Mouse (Mus musculus): ENCODE measurements around the gene Syn2. TPM values are rescaled to one million over a fixed set of nuclear protein-coding genes. Genes with fewer than 3 reads are reported as not detected.
A peak's percentile ranks its signal among the peaks of the same experiment; 100 is the strongest.
"Not testable (repeated sequence)": the region's sequence is repeated elsewhere in the genome, so short reads cannot be mapped to it uniquely, and the experiment has no call there.

Gene Syn2
- polyA plus RNA-seq, 1 experiment from 2014 or later = 23.0 TPM

GRCm38 (mm10) chr6:115238031-115239027 is 103.6 kb downstream of the Syn2 start:
- H3K27ac ChIP-seq = no peak overlapping the region
- no peaks in the 10 kb centered on the region for H3K9me3 ChIP-seq
- no peak for ATAC-seq (ENCODE audit: low FRiP score, low read depth)
- H3K27me3 ChIP-seq (replicated peaks) = no peaks in the 10 kb centered on the region
- no peaks in the 10 kb centered on the region for H3K36me3 ChIP-seq
- H3K4me1 ChIP-seq = no peaks in the 10 kb centered on the region
- no peak overlapping the region for H3K4me2 ChIP-seq (replicated peaks)
- H3K4me3 ChIP-seq = no peak overlapping the region
- H3K9ac ChIP-seq = no peak overlapping the region
- WGBS = 87% methylated on average over 9 of the region's 9 CpGs

GRCm38 (mm10) chr6:115239335-115239734 is 104.6 kb downstream of the Syn2 start:
- H3K27me3 ChIP-seq (replicated peaks) = no peaks in the 10 kb centered on the region
- H3K4me2 ChIP-seq (replicated peaks) = no peak overlapping the region
- no peaks in the 10 kb centered on the region for H3K9me3 ChIP-seq
- 78% methylated on average over 7 of the region's 7 CpGs for WGBS
- no peaks in the 10 kb centered on the region for H3K36me3 ChIP-seq
- no peak overlapping the region for H3K9ac ChIP-seq
- H3K4me3 ChIP-seq = no peak overlapping the region
- H3K27ac ChIP-seq = no peak overlapping the region
- no peak for ATAC-seq (ENCODE audit: low FRiP score, low read depth)
- H3K4me1 ChIP-seq = no peaks in the 10 kb centered on the region

DNA sequence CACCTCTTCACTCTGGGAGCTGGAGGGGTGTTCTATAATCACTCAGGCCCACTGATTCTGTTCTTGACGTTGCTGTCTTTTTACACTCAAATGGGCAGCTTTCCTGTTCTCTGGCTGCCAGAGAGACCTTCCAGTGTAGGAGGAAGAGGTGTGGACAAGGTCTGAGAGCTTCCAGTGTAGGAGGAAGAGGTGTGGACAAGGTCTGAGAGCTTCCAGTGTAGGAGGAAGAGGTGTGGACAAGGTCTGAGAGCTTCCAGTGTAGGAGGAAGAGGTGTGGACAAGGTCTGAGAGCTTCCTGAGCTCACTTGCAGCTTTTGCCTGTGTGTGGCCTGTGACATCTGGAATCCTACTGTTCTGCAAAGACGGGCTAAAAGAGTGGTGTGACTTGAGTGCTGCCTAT is 105.7 kb downstream of the Syn2 start:
- H3K4me3 ChIP-seq; H3K9ac ChIP-seq; H3K27me3 ChIP-seq (replicated peaks); H3K4me1 ChIP-seq; ATAC-seq (ENCODE audit: low FRiP score, low read depth); H3K4me2 ChIP-seq (replicated peaks); H3K36me3 ChIP-seq; H3K9me3 ChIP-seq; H3K27ac ChIP-seq: not testable (repeated sequence)
- 55% methylated on average over 2 of the region's 2 CpGs for WGBS

DNA sequence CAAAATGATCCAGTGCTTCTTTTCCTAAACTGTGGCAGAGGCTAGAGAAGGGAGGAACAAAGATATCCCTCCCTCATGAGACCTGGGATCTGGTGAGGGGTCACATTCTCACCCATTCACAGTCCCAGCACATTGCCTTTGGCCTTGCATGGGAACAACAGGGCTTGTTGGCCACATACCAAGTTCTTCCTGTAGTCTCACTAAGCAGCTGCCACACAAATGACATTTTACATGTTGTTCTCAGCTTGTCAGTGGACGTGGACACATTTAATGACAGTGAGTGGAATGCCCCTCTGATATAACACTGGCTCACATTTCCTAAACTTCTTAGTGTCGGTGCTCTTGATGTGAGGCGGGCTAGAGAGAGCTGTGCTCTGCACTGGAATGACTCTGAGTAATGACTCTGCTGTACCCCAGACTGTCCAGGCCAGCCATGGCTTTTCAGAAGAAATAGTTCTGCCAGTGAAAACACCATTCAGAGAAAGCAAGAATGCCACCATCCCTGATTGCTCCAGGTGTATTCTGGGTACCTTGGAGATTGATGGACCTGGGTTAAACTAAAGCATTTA is 106.5 kb downstream of the Syn2 start:
- Histone ChIP-seq H3K4me2 (replicated peaks) (no peak overlapping the region), H3K9ac (no peak overlapping the region), H3K9me3 (no peaks in the 10 kb centered on the region), H3K4me3 (no peak overlapping the region), H3K27ac (no peak overlapping the region), H3K36me3 (no peaks in the 10 kb centered on the region), H3K4me1 (no peaks in the 10 kb centered on the region), H3K27me3 (replicated peaks) (no peaks in the 10 kb centered on the region)
- WGBS = 81% methylated on average over 3 of the region's 3 CpGs
- no peak for ATAC-seq (ENCODE audit: low FRiP score, low read depth)

DNA sequence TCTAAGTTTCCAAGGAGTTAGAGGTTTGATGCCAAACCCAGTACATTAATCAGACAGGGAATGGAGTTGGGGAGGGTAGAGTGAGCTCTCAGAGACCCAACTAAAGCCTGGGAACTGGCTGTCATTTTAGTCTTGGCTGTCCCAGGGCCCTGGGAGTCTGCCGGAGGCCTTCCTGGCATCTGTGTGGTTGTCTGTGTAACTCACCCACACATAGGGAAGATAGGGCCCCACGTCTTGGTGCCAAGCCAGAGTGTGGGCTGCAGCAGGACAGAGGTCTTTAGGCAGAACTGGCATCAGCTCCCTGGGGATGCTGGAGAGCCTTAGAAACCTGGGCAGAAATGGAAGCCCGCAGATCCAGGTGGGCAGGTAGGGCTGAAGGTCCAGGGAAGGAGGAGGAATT is 107.2 kb downstream of the Syn2 start:
- Histone ChIP-seq H3K9ac (no peak overlapping the region), H3K27me3 (replicated peaks) (no peaks in the 10 kb centered on the region), H3K27ac (no peak overlapping the region), H3K4me3 (no peak overlapping the region), H3K36me3 (no peaks in the 10 kb centered on the region), H3K4me2 (replicated peaks) (no peak overlapping the region), H3K4me1 (no peaks in the 10 kb centered on the region), H3K9me3 (no peaks in the 10 kb centered on the region)
- WGBS = 94% methylated on average over 3 of the region's 3 CpGs
- ATAC-seq (ENCODE audit: low FRiP score, low read depth) = no peak

GRCm38 (mm10) chr6:115244222-115244621 is 109.5 kb downstream of the Syn2 start:
- Histone ChIP-seq H3K9ac (no peak overlapping the region), H3K27ac (no peak overlapping the region), H3K27me3 (replicated peaks) (no peaks in the 10 kb centered on the region), H3K9me3 (no peaks in the 10 kb centered on the region), H3K4me2 (replicated peaks) (no peak overlapping the region), H3K4me3 (no peak overlapping the region), H3K36me3 (no peaks in the 10 kb centered on the region), H3K4me1 (no peaks in the 10 kb centered on the region)
- 67% methylated on average over 2 of the region's 2 CpGs for WGBS
- no peak for ATAC-seq (ENCODE audit: low FRiP score, low read depth)

- no peak overlapping the region for H3K9ac ChIP-seq
- H3K27ac ChIP-seq = no peak overlapping the region
- no peaks in the 10 kb centered on the region for H3K4me1 ChIP-seq
- H3K4me3 ChIP-seq = no peak overlapping the region
- no peaks in the 10 kb centered on the region for H3K36me3 ChIP-seq
- WGBS = 85% methylated on average over 3 of the region's 3 CpGs
- ATAC-seq (ENCODE audit: low FRiP score, low read depth) = no peak
- H3K27me3 ChIP-seq (replicated peaks) = no peaks in the 10 kb centered on the region
- H3K9me3 ChIP-seq = no peaks in the 10 kb centered on the region
- H3K4me2 ChIP-seq (replicated peaks) = no peak overlapping the region
Observed at GRCm38 (mm10) chr6:115245500-115246058, 110.9 kb downstream of the Syn2 start.

DNA sequence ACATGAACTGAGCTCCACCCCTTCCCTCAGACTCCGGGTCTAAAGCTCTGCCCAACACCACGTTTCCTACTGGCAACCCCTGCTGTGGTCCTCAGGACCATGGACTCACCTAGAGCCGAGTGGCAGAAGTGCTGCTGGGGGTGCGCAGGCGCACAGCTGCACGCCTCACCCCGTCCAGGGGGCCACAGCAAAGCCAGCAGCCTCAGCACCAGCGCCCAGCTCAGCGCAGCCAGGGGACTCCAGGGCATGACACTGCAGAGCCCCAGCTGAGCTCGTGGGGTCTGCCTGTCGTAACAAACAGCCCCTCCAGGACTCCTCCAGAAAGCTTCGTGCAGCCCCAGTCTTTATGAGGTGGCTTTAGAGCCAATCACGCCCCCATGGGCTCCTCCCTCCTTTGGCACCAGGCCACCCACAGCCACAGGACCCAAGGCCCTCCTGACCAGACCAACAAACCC is 116.9 kb downstream of the Syn2 start:
- peaks cover 11% of the 10 kb centered on the region for H3K4me1 ChIP-seq
- no peaks in the 10 kb centered on the region for H3K27me3 ChIP-seq (replicated peaks)
- peak; percentile 80 for ATAC-seq (ENCODE audit: low FRiP score, low read depth)
- 0 out of 2 replicates have a peak overlapping the region, but pooled peaks have one; percentile 6 for H3K27ac ChIP-seq
- no peaks in the 10 kb centered on the region for H3K9me3 ChIP-seq
- peak overlapping the region; percentile 52 for H3K4me2 ChIP-seq (replicated peaks)
- 2% methylated on average over 13 of the region's 13 CpGs for WGBS
- 0 out of 2 replicates have a peak overlapping the region, but pooled peaks have one; percentile 13 for H3K9ac ChIP-seq
- H3K4me3 ChIP-seq = no peak overlapping the region
- no peaks in the 10 kb centered on the region for H3K36me3 ChIP-seq

DNA sequence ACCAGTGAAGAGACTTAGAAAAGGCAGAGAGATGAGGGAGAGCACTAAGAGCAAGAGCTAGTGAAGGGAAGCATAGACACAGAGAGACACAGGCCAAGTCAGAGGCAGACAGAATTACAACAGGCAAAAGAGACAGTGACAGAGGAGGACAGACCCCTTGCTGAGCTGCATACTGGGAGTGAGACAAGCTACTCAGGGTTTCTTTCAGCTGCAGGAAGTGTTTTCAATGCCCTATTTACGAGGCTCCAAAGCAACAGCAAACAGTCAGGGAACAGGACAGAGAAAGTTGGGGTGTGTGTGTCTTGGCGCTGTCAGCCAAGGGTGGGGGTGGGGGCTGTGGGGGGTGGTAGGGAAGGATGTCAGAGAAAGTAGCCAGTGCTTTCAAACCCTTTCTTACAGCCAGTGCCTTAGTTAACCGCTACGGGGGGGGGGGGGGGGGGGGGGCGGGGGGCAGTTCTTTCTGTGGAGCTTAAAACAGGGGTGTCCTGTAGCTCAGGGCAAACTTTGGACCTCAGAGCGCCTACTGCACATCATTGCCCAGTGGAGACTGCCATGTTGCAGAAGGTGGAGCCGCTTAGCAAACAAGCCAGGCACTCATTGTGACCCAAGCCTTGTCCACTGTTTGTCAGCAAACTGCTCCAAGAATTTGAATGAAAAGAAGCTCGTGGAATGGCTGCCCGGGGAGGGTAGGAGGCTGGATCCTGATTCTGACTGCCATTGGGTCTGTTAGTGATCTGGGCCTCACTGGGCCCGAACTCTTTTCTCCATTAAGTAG is 117.6 kb downstream of the Syn2 start, which contains the start of gene Timp4:
Gene Timp4 (minus strand): TSS at position 107 of the 775 bp plus-strand sequence.
- ATAC-seq (ENCODE audit: low FRiP score, low read depth) = peak; percentile 77
- Histone ChIP-seq H3K4me1 (peaks cover 11% of the 10 kb centered on the region), H3K4me3 (no peak within 1 kb of the TSS), H3K4me2 (replicated peaks) (peak within 1 kb of the TSS; percentile 52), H3K27me3 (replicated peaks) (no peaks in the 10 kb centered on the region), H3K36me3 (no peaks in the 10 kb centered on the region), H3K9ac (0 out of 2 replicates have a peak within 1 kb of the TSS, but pooled peaks have one; percentile 13), H3K9me3 (no peaks in the 10 kb centered on the region), H3K27ac (0 out of 2 replicates have a peak within 1 kb of the TSS, but pooled peaks have one; percentile 6)
- 20% methylated on average over 7 of the region's 10 CpGs for WGBS

GRCm38 (mm10) chr6:115255171-115255570 is 120.5 kb downstream of the Syn2 start:
- H3K4me1 ChIP-seq = peaks cover 11% of the 10 kb centered on the region
- H3K27me3 ChIP-seq (replicated peaks) = no peaks in the 10 kb centered on the region
- 88% methylated on average over 3 of the region's 3 CpGs for WGBS
- no peak overlapping the region for H3K9ac ChIP-seq
- no peak overlapping the region for H3K4me2 ChIP-seq (replicated peaks)
- ATAC-seq (ENCODE audit: low FRiP score, low read depth) = no peak
- no peaks in the 10 kb centered on the region for H3K36me3 ChIP-seq
- H3K27ac ChIP-seq = no peak overlapping the region
- H3K4me3 ChIP-seq = no peak overlapping the region
- no peaks in the 10 kb centered on the region for H3K9me3 ChIP-seq

DNA sequence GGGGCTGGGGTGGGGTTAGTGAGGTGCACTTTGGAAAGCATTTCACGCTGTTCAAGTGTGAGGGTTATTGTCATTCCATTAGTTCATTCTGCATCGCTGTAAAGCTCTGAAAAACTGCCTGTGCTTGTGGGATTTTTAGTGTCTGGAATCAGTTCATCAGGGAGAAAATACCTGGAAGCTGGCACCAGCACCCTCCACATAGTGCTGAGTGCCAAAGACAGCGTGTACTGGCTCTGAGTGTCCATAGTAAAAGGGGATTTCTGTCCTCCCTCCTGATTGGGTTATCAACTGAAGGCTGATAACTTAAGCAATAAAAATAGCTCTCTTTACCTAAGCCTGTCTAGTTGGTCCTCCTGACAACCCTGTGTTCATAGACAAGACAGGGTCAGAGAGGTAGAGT is 125.8 kb downstream of the Syn2 start:
- H3K4me1 ChIP-seq = no peaks in the 10 kb centered on the region
- 82% methylated on average over 3 of the region's 3 CpGs for WGBS
- ATAC-seq (ENCODE audit: low FRiP score, low read depth) = no peak

More for the DNA sequence above, 125.8 kb downstream of the Syn2 start:
- H3K4me3 ChIP-seq = no peak overlapping the region
- H3K36me3 ChIP-seq = no peaks in the 10 kb centered on the region
- no peaks in the 10 kb centered on the region for H3K27me3 ChIP-seq (replicated peaks)
- H3K9ac ChIP-seq = no peak overlapping the region
- no peak overlapping the region for H3K4me2 ChIP-seq (replicated peaks)
- H3K9me3 ChIP-seq = no peaks in the 10 kb centered on the region
- H3K27ac ChIP-seq = no peak overlapping the region

All from neural tube, embryonic 12.5 days (tissue).